Comparison of ENCODE assay signal across 11 mouse cellular contexts in the genomic region with DNA sequence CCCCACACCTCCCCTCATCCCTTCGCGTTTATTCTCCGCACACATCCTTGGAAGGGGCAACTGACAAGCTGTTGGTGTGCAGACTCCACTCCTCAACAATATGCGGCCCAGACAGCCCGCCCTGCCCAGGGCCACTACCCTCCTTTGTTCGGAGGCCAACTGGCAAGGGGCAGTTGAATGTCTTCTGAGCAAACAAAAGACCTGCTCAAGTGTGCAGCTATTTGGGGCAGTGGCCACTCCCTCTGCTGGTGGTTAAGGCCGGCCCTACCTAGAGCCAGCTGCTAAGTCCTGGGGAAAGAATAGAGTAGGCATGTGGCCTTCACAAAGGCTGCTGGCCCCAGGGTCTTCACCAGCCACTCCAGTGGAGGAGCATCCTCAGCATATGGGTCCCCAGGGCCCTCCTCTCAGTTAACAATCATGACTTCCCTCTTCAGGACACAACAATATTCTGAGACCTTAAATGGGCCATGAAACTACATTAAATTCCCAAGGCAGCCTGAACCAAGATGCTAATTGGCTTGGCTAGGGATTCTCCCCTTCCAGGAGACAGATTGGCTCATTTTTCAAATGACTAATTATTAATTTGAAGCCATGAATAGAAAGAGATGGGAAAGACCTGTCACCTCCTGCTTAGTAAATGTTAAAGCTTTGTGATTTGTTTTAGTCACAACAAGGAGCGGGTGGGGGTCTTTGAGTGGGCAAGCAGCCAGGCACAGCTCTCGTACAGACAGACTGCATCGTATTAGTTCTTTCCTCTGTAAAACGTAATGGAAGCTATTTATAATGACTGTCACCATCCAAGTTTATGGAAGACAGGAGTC. TPM values are rescaled to one million over a fixed set of nuclear protein-coding genes. Genes with fewer than 3 reads are reported as not detected.
DNase-seq lines count a peak whose midpoint lies in the region; ATAC-seq and TF ChIP-seq lines count a peak whose summit lies in the region.
"Had no signal": no experiment of that assay in that cellular context is flagged by ENCODE, and none has a peak within 500 bp of the region (broad histone marks: within the 10 kb centered on the region; RNA-seq: fewer than 3 reads in every experiment).

No protein-coding gene starts in this region.

- H3K4me1 ChIP-seq in ES-Bruce4 (ENCODE audit: control insufficient read depth, insufficient read depth, low read length) = peaks cover 4% of the 10 kb centered on the region
- peaks cover 10% of the 10 kb centered on the region; the same call in 1 of the 2 replicates for H3K4me1 ChIP-seq in hindbrain, embryonic 10.5 days (replicated peaks)
- no peaks in the 10 kb centered on the region for H3K4me1 ChIP-seq in midbrain, embryonic 15.5 days
- H3K4me1 ChIP-seq in kidney, embryonic 15.5 days = no peaks in the 10 kb centered on the region

- H3K4me3 ChIP-seq in ES-Bruce4 (ENCODE audit: low read depth, low read length) = peak overlapping the region; percentile 59
- peak overlapping the region; percentile 16; the same call in 1 of the 2 replicates for H3K4me3 ChIP-seq in hindbrain, embryonic 10.5 days
- no peak overlapping the region for H3K4me3 ChIP-seq in midbrain, embryonic 15.5 days
- no peak overlapping the region for H3K4me3 ChIP-seq in kidney, embryonic 15.5 days (replicated peaks)
- H3K4me3 ChIP-seq: gastrocnemius, adult 2 months had no signal

- H3K27me3 ChIP-seq in ES-Bruce4 (ENCODE audit: control insufficient read depth, insufficient read depth, low read length, poor library complexity, severe bottlenecking) = no peaks in the 10 kb centered on the region
- H3K27me3 ChIP-seq in hindbrain, embryonic 10.5 days (ENCODE audit: insufficient read depth, poor library complexity, severe bottlenecking) = peaks cover 33% of the 10 kb centered on the region
- no peaks in the 10 kb centered on the region for H3K27me3 ChIP-seq in midbrain, embryonic 15.5 days (replicated peaks)
- peaks cover 2% of the 10 kb centered on the region; the same call in 1 of the 2 replicates for H3K27me3 ChIP-seq in kidney, embryonic 15.5 days

- H3K9me3 ChIP-seq in ES-Bruce4 (replicated peaks; ENCODE audit: control insufficient read depth, insufficient read depth, low read length, poor library complexity, severe bottlenecking) = no peaks in the 10 kb centered on the region
- no peaks in the 10 kb centered on the region for H3K9me3 ChIP-seq in hindbrain, embryonic 10.5 days
- H3K9me3 ChIP-seq in midbrain, embryonic 15.5 days = no peaks in the 10 kb centered on the region
- no peaks in the 10 kb centered on the region for H3K9me3 ChIP-seq in kidney, embryonic 15.5 days (replicated peaks)
- H3K9me3 ChIP-seq: G1E had no signal

- H3K36me3 ChIP-seq in ES-Bruce4 (ENCODE audit: control insufficient read depth, insufficient read depth, low read length, poor library complexity, severe bottlenecking) = no peaks in the 10 kb centered on the region
- H3K36me3 ChIP-seq in hindbrain, embryonic 10.5 days = no peaks in the 10 kb centered on the region
- H3K36me3 ChIP-seq in midbrain, embryonic 15.5 days (replicated peaks) = no peaks in the 10 kb centered on the region
- H3K36me3 ChIP-seq in kidney, embryonic 15.5 days = no peaks in the 10 kb centered on the region
- H3K36me3 ChIP-seq: G1E had no signal

- 0 out of 2 replicates have a peak overlapping the region, but pooled peaks have one; percentile 2 for H3K9ac ChIP-seq in ES-Bruce4 (ENCODE audit: low read depth, poor library complexity, severe bottlenecking)
- H3K9ac ChIP-seq in midbrain, embryonic 15.5 days = no peak overlapping the region
- H3K9ac ChIP-seq in kidney, embryonic 15.5 days = no peak overlapping the region
- H3K9ac ChIP-seq: liver, embryonic 14.5 days had no signal

- peak; percentile 80 for DNase-seq in embryo, embryonic 10.5 days (ENCODE audit: low spot score)
- peak; percentile 85 for DNase-seq in hindbrain, embryonic 10.5 days (ENCODE audit: low spot score)
- DNase-seq in left cerebral cortex, adult 18-20 months (ENCODE audit: low spot score in 2 of 2) = no peak
- no peak for DNase-seq in cerebellum, adult 18-20 months
- DNase-seq: gastrocnemius, adult 2 months had no signal

- peak; percentile 94 for TF ChIP-seq EP300 in ES-Bruce4 (IDR thresholded peaks at IDR 0.05; ENCODE audit: insufficient read depth, low read depth, low read length)

- TF ChIP-seq CTCF in ES-Bruce4 (IDR thresholded peaks at IDR 0.05; ENCODE audit: low read depth, low read length) = no peak

- 40% methylated on average over 11 of the region's 11 CpGs for WGBS in hindbrain, embryonic 10.5 days
- 22% methylated on average over 11 of the region's 11 CpGs for WGBS in midbrain, embryonic 15.5 days
- 62% methylated on average over 11 of the region's 11 CpGs for WGBS in kidney, embryonic 15.5 days

- 0 out of 2 replicates have a peak overlapping the region, but pooled peaks have one; percentile 0 for H3K4me2 ChIP-seq in midbrain, embryonic 15.5 days
- H3K4me2 ChIP-seq in kidney, embryonic 15.5 days = no peak overlapping the region

- peak; percentile 66 for ATAC-seq in midbrain, embryonic 15.5 days (replicated peaks)
- no peak for ATAC-seq in kidney, embryonic 15.5 days (replicated peaks; ENCODE audit: low FRiP score)

- TF ChIP-seq POLR2A in ES-Bruce4 (IDR thresholded peaks at IDR 0.05; ENCODE audit: insufficient read depth, low read length) = no peak

- peak overlapping the region; percentile 85 for H3K27ac ChIP-seq in ES-Bruce4 (ENCODE audit: insufficient read depth, low read length)
- H3K27ac ChIP-seq in hindbrain, embryonic 10.5 days = peak overlapping the region; percentile 77
- H3K27ac ChIP-seq in midbrain, embryonic 15.5 days = no peak overlapping the region
- H3K27ac ChIP-seq in kidney, embryonic 15.5 days = no peak overlapping the region
- H3K27ac ChIP-seq: gastrocnemius, adult 2 months; liver, embryonic 14.5 days had no signal

RNA-seq across cellular contexts. Expression of gene Entpd6, which starts 12.9 kb away (rescaled TPM):
- 28.1 and 29.6 TPM in 2 replicates for polyA plus RNA-seq in ES-Bruce4 (2011; ENCODE audit: insufficient read depth, insufficient read length, low read depth, missing spikeins)
- 35.6 and 37.3 TPM in 2 replicates for polyA plus RNA-seq in hindbrain, embryonic 10.5 days (2016; fragmentation: Nextera tagmentation; extraction: Ambion mirVana)
- 71.5 and 71.8 TPM in 2 replicates for polyA plus RNA-seq in midbrain, embryonic 15.5 days (2015; fragmentation: Nextera tagmentation; extraction: Ambion mirVana)
- polyA plus RNA-seq in kidney, embryonic 15.5 days (2015; fragmentation: Nextera tagmentation; extraction: Ambion mirVana) = 27.8 and 31.7 TPM in 2 replicates
- total RNA-seq in left cerebral cortex, adult 18-20 months (2021) = 10 to 100 TPM; 50.3 to 51.1 TPM

RNA-seq across cellular contexts. Expression of gene Vsx1, which starts 46.8 kb away (rescaled TPM):
- 0.57 and 0.58 TPM in 2 replicates for polyA plus RNA-seq in ES-Bruce4 (2011; ENCODE audit: insufficient read depth, insufficient read length, low read depth, missing spikeins)
- polyA plus RNA-seq in hindbrain, embryonic 10.5 days (2016; fragmentation: Nextera tagmentation; extraction: Ambion mirVana) = 1.0 TPM in 2 replicates
- polyA plus RNA-seq in midbrain, embryonic 15.5 days (2015; fragmentation: Nextera tagmentation; extraction: Ambion mirVana) = 0.04 and 0.06 TPM in 2 replicates
- not detected in 2 replicates for polyA plus RNA-seq in kidney, embryonic 15.5 days (2015; fragmentation: Nextera tagmentation; extraction: Ambion mirVana)
- not detected for total RNA-seq in left cerebral cortex, adult 18-20 months (2021)
- total RNA-seq: gastrocnemius, adult 2 months; megakaryocyte, adult 5-6 weeks had no signal
- polyA plus RNA-seq: G1E; liver, embryonic 14.5 days had no signal

RNA-seq across cellular contexts. Expression of gene Pygb, which starts 50.6 kb away (rescaled TPM):
- polyA plus RNA-seq in ES-Bruce4 (2011; ENCODE audit: insufficient read depth, insufficient read length, low read depth, missing spikeins) = 39.5 and 45.4 TPM in 2 replicates
- 61.1 and 62.1 TPM in 2 replicates for polyA plus RNA-seq in hindbrain, embryonic 10.5 days (2016; fragmentation: Nextera tagmentation; extraction: Ambion mirVana)
- polyA plus RNA-seq in midbrain, embryonic 15.5 days (2015; fragmentation: Nextera tagmentation; extraction: Ambion mirVana) = 111 and 116 TPM in 2 replicates
- 77.3 and 88.3 TPM in 2 replicates for polyA plus RNA-seq in kidney, embryonic 15.5 days (2015; fragmentation: Nextera tagmentation; extraction: Ambion mirVana)
- total RNA-seq in left cerebral cortex, adult 18-20 months (2021) = 100 to 1,000 TPM; 129 to 146 TPM

Comparison
In these comparisons a context has a peak if more than half of its experiments do, and no peak if none do; other contexts are left out.
1. H3K27ac ChIP-seq: peak in ES-Bruce4 (single experiment) and hindbrain, embryonic 10.5 days (single experiment); none in midbrain, embryonic 15.5 days (single experiment) and kidney, embryonic 15.5 days (single experiment).
2. H3K4me3 ChIP-seq: peak in ES-Bruce4 (single experiment) and hindbrain, embryonic 10.5 days (single experiment); none in midbrain, embryonic 15.5 days (single experiment) and kidney, embryonic 15.5 days (single experiment).
3. DNase-seq: peak in embryo, embryonic 10.5 days (single experiment) and hindbrain, embryonic 10.5 days (single experiment); none in left cerebral cortex, adult 18-20 months (0 of 2) and cerebellum, adult 18-20 months (0 of 2).